Mouse (Mus musculus) left cerebral cortex, postnatal 25 days (tissue): ENCODE results near the gene Ppp1r12a. TPM values are rescaled to one million over a fixed set of nuclear protein-coding genes. Genes with fewer than 3 reads are reported as not detected.

ENCODE experiments used
- DNase-seq, 2 experiments: peaks; one replicate each; pipeline ENCODE4 v3.0.0; 2022; ENCODE audit warnings: low spot score in 2 of 2, mixed read lengths in 1 of 2
- intact Hi-C: fragments of 180-260 bp; cut with DNase I; formaldehyde crosslinking; loops from one replicate; pipeline ENCODE4 v1.15.1; 2025
- total RNA-seq, 2 experiments: library from RNA; stranded (reverse); gene quantifications; 2 replicates each; pipeline ENCODE4 v1.2.3; 2021

Ppp1r12a gene
- total RNA-seq, 2 experiments from 2014 or later = 146 to 147 TPM

DNA sequence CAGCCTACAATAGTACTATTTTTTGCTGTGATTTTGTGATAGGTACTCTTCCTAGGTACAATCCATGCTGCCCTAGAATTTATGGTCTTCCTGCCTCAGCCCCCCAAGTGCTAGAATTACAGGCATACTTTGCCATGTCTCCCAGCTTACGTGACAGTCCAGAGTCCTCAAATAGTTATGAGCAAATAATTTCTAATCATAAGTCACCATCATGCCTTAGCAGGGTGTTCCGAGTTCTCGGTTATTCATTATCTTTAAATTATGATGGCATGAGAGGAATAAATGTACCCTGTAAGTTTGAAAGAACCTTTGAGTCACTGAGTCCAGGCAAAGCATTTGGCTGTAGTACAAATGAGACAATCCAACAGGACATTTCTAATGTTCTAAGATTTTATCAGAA is 5.9 kb upstream of the Ppp1r12a start:
- intact Hi-C loops = no loop called here
- DNase-seq = no peak

DNA sequence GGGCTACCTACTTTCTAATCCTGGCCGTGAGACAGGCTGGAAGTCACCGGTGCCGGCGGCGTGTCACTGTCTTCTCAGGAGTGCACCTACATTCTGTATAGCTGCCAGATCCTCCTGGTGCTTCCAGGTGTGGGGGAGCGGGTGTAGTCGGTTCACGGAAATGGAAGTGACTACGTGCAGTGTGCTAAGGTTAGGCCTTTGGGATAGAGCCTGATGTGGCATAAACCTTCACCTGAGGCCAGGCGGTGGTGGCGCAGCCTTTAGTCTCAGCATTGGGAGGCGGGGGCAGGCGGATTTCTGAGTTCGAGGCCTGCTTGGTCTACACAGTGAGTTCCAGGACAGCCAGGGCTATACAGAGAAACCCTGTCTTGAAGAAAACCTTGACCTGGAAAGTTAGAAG is 3.0 kb upstream of the Ppp1r12a start:
- no peak for DNase-seq
- intact Hi-C loops = no loop called here

DNA sequence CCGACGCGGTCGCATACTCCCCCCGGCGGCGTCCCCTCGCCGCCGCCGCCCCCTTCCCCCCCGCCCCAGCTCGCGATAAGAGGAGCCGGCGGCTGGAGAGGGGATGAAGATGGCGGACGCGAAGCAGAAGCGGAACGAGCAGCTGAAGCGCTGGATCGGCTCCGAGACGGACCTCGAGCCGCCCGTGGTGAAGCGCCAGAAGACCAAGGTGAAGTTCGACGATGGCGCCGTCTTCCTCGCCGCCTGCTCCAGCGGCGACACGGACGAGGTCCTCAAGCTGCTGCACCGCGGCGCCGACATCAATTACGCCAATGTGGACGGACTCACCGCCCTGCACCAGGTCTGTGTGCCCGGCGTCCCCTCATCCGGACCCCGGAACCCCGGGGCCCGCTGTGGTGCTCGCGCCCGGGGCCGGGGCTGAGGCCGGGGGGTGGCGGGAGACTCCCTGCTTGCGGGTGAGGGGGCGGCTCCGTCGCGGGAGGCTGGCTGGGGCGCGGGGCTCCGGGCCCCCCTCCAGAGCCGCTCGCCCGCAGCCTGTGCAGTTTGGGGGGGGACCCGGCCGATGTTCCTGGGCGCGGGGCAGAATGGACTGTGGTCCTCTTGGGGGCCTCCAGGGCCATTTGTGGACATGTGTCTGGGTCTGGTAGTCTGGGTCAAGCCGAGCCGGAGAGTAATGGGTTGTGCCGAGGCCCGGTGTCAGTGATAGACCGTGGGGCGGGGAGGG is 466 bp downstream of the Ppp1r12a start:
- intact Hi-C loops = loop anchor here (2.0 to 10.0 kb wide), 5 partner anchors 74 to 230 kb away; no protein-coding TSS in a partner anchor
- no peak for DNase-seq

DNA sequence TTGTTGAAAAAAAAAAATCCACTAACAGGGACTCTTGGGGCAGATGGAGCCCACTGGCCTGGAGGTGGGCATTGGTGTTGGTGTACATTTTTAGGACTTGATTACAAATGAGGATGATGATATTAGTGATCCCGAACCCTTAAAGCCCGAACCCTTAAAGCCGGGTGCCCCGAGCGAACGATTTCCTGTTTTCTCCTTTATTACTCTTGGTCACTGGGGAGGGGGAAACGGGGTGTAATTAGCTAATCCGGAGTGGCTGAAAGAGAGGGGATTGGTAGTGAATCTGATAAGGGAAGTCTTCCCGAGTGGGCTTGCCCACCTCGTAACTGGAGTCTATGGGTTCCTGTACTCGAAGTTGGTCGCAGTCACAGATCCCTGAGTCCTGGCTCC is 1.0 kb downstream of the Ppp1r12a start:
- intact Hi-C loops = loop anchor here (2.0 to 10.0 kb wide), 5 partner anchors 74 to 230 kb away; no protein-coding TSS in a partner anchor
- no peak for DNase-seq

DNA sequence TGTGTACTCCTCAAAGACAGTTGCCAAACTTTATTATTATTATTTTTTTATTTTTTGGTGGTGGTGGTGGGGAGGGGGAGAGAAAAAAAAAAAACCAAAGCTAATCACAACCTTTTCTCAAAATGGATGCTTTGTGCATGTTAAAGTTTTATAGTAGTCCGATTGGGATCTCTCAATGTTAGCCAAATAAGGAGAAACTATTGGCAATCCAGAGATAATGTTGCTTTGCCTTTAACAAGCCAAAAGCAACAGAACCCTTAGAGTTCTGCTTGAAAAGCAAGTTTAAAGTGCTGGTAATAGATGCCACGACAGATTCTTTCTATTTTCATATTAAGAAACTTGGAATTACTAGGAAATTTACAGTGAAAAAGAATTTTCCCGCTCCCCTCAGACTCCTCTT is 1.5 kb downstream of the Ppp1r12a start:
- intact Hi-C loops = loop anchor here (2.0 to 10.0 kb wide), 5 partner anchors 75 to 231 kb away; no protein-coding TSS in a partner anchor
- DNase-seq = no peak

DNA sequence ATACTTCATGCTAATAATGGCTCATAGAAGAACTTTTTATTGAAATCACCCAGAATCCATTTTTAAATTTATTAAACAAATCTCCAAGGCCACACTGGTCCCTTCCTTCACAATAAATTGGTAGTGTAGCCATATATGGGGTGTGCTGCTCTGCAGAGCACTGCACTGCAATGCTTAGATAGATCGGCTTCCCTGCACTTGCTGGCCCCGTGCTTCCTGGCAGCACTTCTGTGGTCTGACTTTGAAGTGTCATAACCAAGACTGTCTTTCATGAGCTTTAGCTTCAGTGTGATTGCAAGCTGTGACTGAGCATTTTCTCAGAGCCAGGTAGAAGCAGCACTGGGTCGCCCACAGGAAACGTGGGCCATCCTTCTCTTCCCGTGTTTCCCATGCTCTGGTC is 5.8 kb downstream of the Ppp1r12a start:
- intact Hi-C loops = loop anchor here (10.0 kb wide), 1 partner anchor 173 kb away; no protein-coding TSS in a partner anchor

DNA sequence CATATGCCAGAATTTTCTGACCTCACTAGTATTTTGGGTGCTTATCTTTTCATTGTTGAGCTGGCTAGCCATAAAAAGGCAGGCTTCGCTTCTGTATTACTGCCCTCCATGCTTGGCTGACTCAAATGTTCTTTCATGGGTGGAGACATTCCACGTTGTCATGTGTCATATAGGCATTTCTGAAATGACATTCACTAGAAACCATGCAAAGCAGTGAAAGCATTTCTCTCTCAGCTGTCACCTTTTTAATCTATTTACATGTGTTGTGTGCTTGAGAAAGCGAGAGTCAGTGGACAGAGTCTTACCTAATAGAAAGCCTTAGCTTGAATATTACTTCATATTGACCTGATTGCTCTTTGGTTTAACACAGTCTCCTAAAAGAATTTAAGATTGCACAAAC is 8.8 kb downstream of the Ppp1r12a start:
- no peak for DNase-seq
- intact Hi-C loops = no loop called here

More for the DNA sequence above, 5.8 kb downstream of the Ppp1r12a start:
- DNase-seq = no peak

DNA sequence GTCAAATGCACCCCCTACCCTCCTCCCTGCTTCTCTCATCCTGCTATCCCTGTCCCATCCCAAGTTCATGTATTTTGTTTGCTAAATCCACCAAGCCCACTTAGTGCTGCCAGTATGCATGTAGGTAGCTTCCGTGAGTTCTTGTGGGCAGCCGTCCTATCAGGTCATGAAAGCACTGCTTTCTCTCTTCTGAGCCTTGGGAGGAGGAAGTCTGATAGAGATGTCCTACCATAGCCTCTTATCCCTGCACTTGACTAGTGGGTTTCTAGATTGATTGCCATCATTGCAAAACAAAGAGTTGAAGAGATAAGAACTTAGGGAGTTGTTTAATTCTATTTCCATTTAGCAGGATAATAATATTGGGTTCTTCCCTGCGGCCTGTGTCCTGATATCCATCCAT is 9.6 kb downstream of the Ppp1r12a start:
- intact Hi-C loops = no loop called here
- DNase-seq = no peak

DNA sequence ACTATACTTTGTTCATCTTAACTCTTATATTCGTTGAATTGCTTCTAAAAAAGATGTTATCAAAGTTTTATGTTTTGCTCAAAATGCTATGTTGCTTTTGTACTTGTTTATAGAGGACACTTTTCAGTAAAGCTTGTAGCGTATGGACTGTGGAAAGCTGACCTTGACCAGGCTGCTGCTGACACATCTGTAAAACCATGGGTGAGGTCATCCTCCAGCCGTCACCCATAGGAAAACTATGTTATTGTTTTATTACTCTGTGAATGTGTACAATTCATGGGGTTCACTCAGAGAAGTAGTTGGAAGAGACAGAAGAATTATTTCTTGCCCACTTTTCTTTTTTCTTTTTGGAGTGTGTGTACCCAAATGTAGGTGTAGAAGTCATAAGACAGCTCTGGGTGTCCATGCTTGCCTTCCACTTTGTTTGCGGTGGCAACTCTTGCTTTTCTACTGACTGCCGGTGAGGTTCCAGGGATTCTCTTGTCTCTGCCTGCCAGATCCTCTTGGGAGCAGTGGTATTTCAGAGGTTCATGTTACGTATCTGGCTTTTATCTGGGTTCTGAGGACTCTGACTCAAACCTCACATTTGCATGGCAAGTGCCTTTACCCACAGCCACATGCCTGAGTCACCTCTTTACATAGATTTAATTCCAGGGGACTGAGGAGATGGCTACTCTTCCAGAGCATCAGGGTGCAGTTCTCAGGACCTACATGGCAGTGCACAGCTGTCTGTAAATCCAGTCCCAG is 11.0 kb downstream of the Ppp1r12a start:
- intact Hi-C loops = no loop called here
- no peak for DNase-seq

DNA sequence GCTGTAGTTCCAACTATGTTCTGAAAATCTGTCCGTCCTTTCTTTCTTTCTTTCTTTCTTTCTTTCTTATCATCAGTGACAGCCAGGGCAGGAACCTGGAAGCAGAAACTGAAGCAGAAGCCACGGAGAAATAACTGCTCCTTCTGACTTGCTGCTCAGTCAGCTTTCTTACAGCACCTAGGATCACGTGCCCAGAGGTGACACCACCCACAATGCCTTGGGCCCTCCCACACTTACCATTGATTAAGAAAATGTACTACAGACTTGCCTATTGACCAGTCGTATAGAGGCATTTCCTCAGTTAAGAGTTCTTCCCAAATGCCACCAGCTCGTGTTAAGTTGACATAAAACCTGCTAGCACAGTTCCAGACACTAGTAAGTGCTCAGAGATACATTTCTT is 12.1 kb downstream of the Ppp1r12a start:
- DNase-seq = no peak
- intact Hi-C loops = no loop called here

DNA sequence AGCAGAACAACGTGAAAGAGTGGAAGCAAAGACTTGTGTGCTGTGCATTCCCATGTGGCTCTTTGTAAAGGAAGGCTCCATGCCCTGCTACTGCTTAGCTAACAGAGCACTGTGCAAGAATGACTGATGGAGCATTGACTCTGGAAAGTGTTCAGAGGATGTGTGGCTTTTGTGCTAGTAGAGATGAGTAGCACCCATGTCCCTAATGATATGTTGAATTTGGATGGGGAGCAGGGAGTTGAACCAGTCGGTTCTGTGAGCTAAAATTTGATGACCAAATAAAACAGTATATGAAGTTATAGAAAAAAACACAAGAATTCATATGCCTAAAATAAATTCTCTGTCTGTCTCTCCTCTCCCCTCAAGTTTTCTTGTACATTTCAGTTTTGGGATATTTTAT is 13.9 kb downstream of the Ppp1r12a start:
- no peak for DNase-seq
- intact Hi-C loops = no loop called here

DNA sequence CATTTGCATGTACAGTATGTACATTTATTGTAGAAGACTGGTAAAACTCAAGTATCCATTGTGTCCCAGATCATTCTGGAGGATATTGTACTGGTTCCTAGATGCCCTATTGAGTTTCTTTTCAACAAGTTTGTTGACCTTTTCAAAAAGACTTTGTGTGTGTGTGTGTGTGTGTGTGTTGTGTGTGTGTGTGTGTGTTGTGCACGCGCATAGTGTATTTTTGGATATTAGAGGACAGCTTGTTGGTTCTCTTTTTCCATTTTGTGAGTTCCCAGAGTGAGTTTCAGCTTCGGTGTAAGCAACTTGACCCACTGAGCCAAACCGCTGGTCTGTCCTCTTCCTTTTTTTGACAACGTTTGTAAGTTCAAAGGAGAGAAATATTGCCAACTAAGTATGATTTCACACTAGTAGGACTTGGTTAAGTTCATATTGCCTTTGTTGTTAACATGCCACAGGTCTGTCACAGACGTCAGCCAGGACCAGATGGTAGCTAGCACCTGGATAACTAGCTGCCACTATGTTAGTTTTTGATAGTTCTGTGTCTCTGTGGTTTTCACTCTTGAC is 16.4 kb downstream of the Ppp1r12a start:
- no peak for DNase-seq
- intact Hi-C loops = no loop called here

DNA sequence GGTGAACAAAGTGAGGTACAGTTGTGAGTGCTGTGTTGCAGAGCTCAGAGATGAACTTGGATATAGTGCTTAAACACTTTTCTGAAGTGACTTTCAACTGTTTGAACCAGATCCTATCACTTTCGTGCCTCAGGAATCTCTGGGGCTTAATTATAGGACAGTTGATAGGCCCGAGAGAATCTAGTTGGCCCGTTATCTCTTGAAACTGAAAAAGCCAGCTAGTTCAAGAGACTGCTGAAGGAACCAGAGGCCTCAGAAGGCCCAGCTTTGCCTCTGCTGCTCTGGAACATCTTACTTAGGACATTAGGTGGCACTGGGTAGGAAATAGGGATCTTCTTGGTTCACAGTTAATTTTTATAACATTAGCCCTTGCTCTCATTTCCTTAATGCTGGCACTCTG is 17.4 kb downstream of the Ppp1r12a start:
- intact Hi-C loops = no loop called here
- DNase-seq = no peak

DNA sequence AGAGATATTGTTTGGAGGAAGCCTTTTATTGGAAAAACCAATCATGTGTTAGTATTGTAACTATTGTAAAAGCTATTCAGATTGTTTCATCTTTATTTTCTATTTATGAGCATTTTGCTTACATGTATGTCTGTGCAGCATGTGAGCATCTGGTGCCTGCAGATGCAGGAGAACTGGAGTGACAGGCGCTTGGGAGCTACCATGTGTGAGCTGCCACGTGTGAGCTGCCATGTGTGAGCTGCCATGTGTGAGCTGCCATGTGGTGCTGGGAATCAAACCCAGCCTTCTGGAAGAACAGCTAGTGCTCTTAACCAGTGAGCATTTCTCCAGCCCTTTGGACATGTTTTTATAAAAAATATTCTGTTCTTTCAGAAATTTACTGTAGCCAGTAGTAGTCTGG is 18.3 kb downstream of the Ppp1r12a start:
- DNase-seq = no peak
- intact Hi-C loops = no loop called here

DNA sequence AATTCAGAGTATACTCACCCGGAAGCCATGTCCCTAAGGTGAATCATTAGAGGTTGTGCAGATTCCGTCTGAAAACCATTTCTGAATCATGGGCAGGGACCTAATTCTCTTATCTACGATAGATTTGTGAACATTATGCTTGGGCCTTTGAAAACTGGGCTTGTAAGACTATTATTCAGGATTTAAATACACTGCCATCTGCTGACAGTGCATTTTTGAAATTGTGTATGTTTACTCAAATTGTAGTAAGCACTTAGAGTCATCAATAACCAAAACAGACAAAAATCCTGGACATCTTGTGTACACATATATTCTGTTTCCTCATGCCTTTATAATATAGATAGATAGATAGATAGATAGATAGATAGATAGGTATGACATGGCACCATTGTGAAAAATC is 19.9 kb downstream of the Ppp1r12a start:
- DNase-seq = no peak
- intact Hi-C loops = no loop called here

DNA sequence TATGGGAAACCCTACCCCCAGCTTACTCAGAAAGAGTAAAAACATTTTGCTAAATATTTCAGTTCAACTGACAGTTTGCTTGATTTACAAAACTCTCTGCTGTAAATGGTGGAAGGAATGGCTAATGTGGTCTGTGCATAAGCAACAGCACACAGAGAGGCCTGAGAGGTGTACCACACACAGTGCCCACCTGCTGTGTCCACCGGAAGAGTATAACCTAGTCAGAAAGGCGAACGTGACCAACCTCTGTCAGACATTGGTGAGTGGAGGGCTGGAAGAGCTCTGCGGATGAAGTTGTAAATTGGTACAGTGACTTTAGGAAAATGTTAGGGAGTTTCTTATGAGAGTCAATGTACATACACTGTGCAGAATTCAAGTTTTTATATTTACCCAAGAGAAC is 20.4 kb downstream of the Ppp1r12a start:
- no peak for DNase-seq
- intact Hi-C loops = no loop called here

DNA sequence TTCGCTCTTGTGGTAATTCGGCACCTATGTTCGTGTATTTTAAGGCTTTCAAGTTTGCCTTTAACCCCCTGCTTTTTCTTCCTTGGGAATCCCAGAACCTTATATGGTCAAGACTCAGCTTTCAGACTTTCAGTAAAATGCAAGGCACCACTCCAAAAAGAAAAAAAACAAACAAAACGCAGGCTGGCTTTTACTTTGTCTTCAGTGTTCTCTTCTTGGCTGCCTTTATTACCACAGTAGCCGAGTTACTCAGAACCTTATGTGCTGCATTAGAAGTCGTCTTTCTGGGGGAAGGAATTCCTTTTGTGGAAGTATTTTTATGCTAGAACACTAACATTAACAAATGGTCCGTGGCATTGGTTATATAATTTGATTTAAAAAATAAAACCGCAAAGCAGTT is 22.8 kb downstream of the Ppp1r12a start:
- peak in 1 of 2 experiments; percentile 42 for DNase-seq
- intact Hi-C loops = no loop called here

DNA sequence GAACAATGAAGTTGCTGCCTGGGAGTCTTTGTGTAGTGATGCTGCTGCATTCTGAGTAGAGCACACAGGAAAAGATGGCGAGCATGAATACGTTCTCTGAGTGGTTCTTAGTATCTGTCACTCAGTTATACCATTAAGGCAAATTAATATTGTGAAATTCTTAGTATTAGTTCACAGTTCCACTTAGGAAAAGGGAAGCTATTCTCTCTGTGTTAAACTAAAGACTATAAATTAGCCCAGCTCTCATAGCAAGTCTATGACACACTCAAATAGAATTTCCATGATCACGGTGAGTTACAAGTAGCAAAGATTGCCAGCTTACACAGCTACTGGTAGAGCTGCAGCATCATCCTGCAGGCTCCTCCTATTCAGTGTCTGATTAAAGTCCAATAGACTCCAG is 23.3 kb downstream of the Ppp1r12a start:
- DNase-seq = no peak
- intact Hi-C loops = no loop called here

DNA sequence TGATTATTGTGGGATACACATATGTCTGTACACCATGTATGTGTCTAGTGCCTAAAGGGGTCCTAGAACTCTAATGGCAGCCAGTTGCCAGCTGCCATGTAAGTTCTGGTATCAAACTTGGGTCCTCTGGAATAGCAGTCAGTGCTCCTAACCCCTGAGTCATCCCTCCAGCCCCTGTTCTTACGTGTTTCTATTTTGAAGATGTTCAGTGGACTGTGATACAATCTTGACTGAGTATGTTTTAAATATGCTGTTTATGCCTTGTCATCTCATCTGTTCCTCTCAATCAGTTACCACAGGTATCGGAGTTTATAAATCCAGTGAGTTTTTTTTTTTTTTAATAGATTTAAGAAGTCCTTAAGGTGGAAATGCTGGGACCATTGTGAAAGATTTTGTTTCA is 27.3 kb downstream of the Ppp1r12a start:
- DNase-seq = no peak
- intact Hi-C loops = no loop called here

DNA sequence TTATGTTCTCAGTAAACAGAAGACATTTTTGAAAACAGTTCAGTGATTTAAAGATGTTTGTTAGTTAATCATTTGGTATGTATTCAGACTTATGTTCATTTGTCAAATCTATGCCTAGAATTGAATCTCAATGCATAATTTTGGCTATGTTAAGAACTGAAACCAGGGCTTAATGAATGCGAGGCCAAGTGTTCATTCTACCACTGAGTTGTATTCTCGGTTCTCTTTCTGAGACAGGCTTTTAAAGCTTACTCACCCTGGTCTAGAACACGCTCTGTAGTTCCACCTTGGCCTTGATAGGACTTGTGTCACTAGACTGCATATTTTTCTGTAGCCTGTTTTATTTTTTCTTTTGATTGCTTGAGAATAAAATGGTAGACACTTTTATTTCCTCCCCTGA is 28.0 kb downstream of the Ppp1r12a start:
- no peak for DNase-seq
- intact Hi-C loops = no loop called here

DNA sequence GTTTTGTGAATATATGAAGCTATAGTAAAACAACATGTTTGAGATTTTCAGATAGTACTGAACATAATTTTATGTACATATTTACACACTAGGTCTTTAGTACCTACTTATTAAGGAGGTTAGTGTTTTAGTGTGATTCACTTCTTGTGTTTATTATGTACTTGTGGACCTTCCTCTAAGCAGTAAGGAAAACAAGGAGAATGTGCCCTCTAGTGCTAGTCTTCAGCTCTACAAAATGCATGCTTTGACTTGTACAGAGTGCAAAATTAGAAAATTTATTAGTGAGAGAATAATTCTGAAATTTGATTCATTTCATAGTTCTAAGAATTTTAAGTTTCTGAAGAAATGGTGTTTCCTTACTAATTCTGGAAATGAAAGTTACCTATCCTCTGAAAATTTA is 28.6 kb downstream of the Ppp1r12a start:
- DNase-seq = no peak
- intact Hi-C loops = no loop called here
